Mouse (Mus musculus) lung, postnatal 0 days (tissue): ENCODE data around the gene Kcnip4. TPM values are rescaled to one million over a fixed set of nuclear protein-coding genes. Genes with fewer than 3 reads are reported as not detected.

Source experiments
- ATAC-seq: fragments of 200-750 bp; cut with Nextera tagmentation; 2 replicates; pipeline ENCODE4 v1.8.0; 2017; ENCODE audit warnings: moderate library complexity
- DNase-seq: peaks from one replicate; pipeline ENCODE4 v3.0.0-alpha.2; 2016; ENCODE audit warnings: low spot score
- H3K27ac ChIP-seq: fragments of 300-500 bp; sonication (generic); 2 replicates; pipeline ENCODE4 v1.5.1; 2014; ENCODE audit warnings: antibody characterized with exemption, mild to moderate bottlenecking, low read length, mixed read lengths
- H3K27me3 ChIP-seq: fragments of 300-500 bp; sonication (generic); replicated peaks from 2 replicates; pipeline ENCODE4 v1.6.1; 2014; ENCODE audit warnings: low read length, mixed read lengths; ENCODE audit not compliant: insufficient read depth
- H3K36me3 ChIP-seq: fragments of 300-500 bp; sonication (generic); 2 replicates; pipeline ENCODE4 v1.6.1; 2014; ENCODE audit warnings: low read length, mixed read lengths; ENCODE audit not compliant: insufficient read depth
- H3K4me1 ChIP-seq: fragments of 300-500 bp; sonication (generic); 2 replicates; pipeline ENCODE4 v1.6.1; 2014; ENCODE audit warnings: antibody characterized with exemption, low read depth, low read length, mixed read lengths; ENCODE audit not compliant: insufficient read depth
- H3K4me2 ChIP-seq: fragments of 300-500 bp; sonication (generic); replicated peaks from 2 replicates; pipeline ENCODE4 v1.6.1; 2014; ENCODE audit warnings: low read depth, mild to moderate bottlenecking, low read length, moderate library complexity, mixed read lengths
- H3K4me3 ChIP-seq: fragments of 300-500 bp; sonication (generic); 2 replicates; pipeline ENCODE4 v1.5.1; 2014; ENCODE audit warnings: low read depth, low read length
- H3K9ac ChIP-seq: fragments of 300-500 bp; sonication (generic); replicated peaks from 2 replicates; pipeline ENCODE4 v1.6.1; 2014; ENCODE audit warnings: low read depth, mild to moderate bottlenecking
- H3K9me3 ChIP-seq: fragments of 300-500 bp; sonication (generic); 2 replicates; pipeline ENCODE4 v1.6.1; 2016; ENCODE audit warnings: low read length, mixed read lengths
- CTCF ChIP-seq: IDR thresholded peaks from 2 replicates; pipeline ENCODE4 v1.5.1; 2016; ENCODE audit warnings: antibody characterized with exemption, mild to moderate bottlenecking
- EP300 ChIP-seq: IDR thresholded peaks from 2 replicates; pipeline ENCODE4 v1.6.1; 2016; ENCODE audit warnings: antibody characterized with exemption, mild to moderate bottlenecking, control low read depth
- WGBS: fragments of 180-500 bp; shearing (Covaris S2); extraction: QIAGEN DNeasy Blood & Tissue Kit; methylation state at CpG from one replicate; pipeline ENCODE4 v1.1.7; 2014; 5-methylcytosine and 5-hydroxymethylcytosine counted together
- polyA plus RNA-seq: library from polyadenylated mRNA; unstranded; fragments of >200 nt; fragmentation: Nextera tagmentation; extraction: Ambion mirVana; gene quantifications from 2 replicates; pipeline ENCODE4 v1.2.1, GENCODE M21; 2015

The Kcnip4 gene
- polyA plus RNA-seq, 1 experiment from 2014 or later, result 0.53 TPM

GRCm38 (mm10) chr5:48371890-48372766, 1152.6 kb downstream of the Kcnip4 start:
- no peak for TF ChIP-seq EP300
- no peak for TF ChIP-seq CTCF
- DNase-seq, result peak; percentile 96
- peak overlapping the region; percentile 63 for H3K27ac ChIP-seq
- no peaks in the 10 kb centered on the region for H3K4me1 ChIP-seq
- peak overlapping the region; percentile 58 for H3K4me2 ChIP-seq
- no peaks in the 10 kb centered on the region for H3K9me3 ChIP-seq
- peak; percentile 99 for ATAC-seq
- H3K27me3 ChIP-seq, result no peaks in the 10 kb centered on the region
- peak overlapping the region; percentile 55 for H3K9ac ChIP-seq
- no peaks in the 10 kb centered on the region; the same call in 1 of the 2 replicates for H3K36me3 ChIP-seq
- under 1% methylated on average over 43 of the region's 44 CpGs for WGBS
- peak overlapping the region; percentile 63 for H3K4me3 ChIP-seq

- WGBS, result 76% methylated on average over 1 of the region's 1 CpGs
- no peak for ATAC-seq
- Histone ChIP-seq H3K4me2 (no peak overlapping the region), H3K36me3 (no peaks in the 10 kb centered on the region), H3K4me3 (no peak overlapping the region), H3K9ac (no peak overlapping the region), H3K27me3 (no peaks in the 10 kb centered on the region), H3K4me1 (no peaks in the 10 kb centered on the region), H3K27ac (no peak overlapping the region), H3K9me3 (no peaks in the 10 kb centered on the region)
- TF ChIP-seq CTCF (no peak), EP300 (no peak)
- no peak for DNase-seq
Measured at GRCm38 (mm10) chr5:48349309-48349708, 1175.4 kb downstream of the Kcnip4 start.

- Histone ChIP-seq H3K36me3 (no peaks in the 10 kb centered on the region), H3K27ac (no peak overlapping the region), H3K27me3 (no peaks in the 10 kb centered on the region), H3K4me2 (no peak overlapping the region), H3K9ac (no peak overlapping the region), H3K4me1 (no peaks in the 10 kb centered on the region), H3K9me3 (no peaks in the 10 kb centered on the region), H3K4me3 (no peak overlapping the region)
- whole genome bisulfite sequencing, result 91% methylated on average over 2 of the region's 2 CpGs
- DNase-seq (no peak), ATAC-seq (no peak)
- TF ChIP-seq EP300 (no peak), CTCF (no peak)
Measured at GRCm38 (mm10) chr5:48345983-48346648, 1178.6 kb downstream of the Kcnip4 start.

- no peak overlapping the region for H3K4me3 ChIP-seq
- H3K27me3 ChIP-seq, result no peaks in the 10 kb centered on the region
- peak overlapping the region; percentile 33; the same call in 1 of the 2 replicates for H3K27ac ChIP-seq
- H3K9me3 ChIP-seq, result no peaks in the 10 kb centered on the region
- no peak overlapping the region for H3K9ac ChIP-seq
- H3K4me2 ChIP-seq, result no peak overlapping the region
- DNase-seq (peak; percentile 86), ATAC-seq (peak; percentile 78)
- H3K4me1 ChIP-seq, result no peaks in the 10 kb centered on the region
- TF ChIP-seq EP300 (no peak), CTCF (peak; percentile 66)
- 20% methylated on average over 5 of the region's 5 CpGs for WGBS
- no peaks in the 10 kb centered on the region for H3K36me3 ChIP-seq
Measured at GRCm38 (mm10) chr5:48345095-48345982, 1179.4 kb downstream of the Kcnip4 start.

- H3K36me3 ChIP-seq, result no peaks in the 10 kb centered on the region
- no peak for ATAC-seq
- H3K9me3 ChIP-seq, result no peaks in the 10 kb centered on the region
- 47% methylated on average over 7 of the region's 7 CpGs for WGBS
- TF ChIP-seq EP300 (no peak), CTCF (no peak)
- H3K4me3 ChIP-seq, result no peak overlapping the region
- no peaks in the 10 kb centered on the region for H3K4me1 ChIP-seq
- no peak overlapping the region for H3K9ac ChIP-seq
- H3K27me3 ChIP-seq, result no peaks in the 10 kb centered on the region
- no peak for DNase-seq
- no peak overlapping the region for H3K27ac ChIP-seq
- no peak overlapping the region for H3K4me2 ChIP-seq
Measured at GRCm38 (mm10) chr5:48340808-48341433, 1183.8 kb downstream of the Kcnip4 start.
